Mouse (Mus musculus) kidney, adult 18-20 months (tissue): ENCODE measurements around the gene Vav1.

ENCODE experiments used
- DNase-seq: peaks from one replicate; pipeline ENCODE4 v3.0.0; 2021

Gene Vav1

DNA sequence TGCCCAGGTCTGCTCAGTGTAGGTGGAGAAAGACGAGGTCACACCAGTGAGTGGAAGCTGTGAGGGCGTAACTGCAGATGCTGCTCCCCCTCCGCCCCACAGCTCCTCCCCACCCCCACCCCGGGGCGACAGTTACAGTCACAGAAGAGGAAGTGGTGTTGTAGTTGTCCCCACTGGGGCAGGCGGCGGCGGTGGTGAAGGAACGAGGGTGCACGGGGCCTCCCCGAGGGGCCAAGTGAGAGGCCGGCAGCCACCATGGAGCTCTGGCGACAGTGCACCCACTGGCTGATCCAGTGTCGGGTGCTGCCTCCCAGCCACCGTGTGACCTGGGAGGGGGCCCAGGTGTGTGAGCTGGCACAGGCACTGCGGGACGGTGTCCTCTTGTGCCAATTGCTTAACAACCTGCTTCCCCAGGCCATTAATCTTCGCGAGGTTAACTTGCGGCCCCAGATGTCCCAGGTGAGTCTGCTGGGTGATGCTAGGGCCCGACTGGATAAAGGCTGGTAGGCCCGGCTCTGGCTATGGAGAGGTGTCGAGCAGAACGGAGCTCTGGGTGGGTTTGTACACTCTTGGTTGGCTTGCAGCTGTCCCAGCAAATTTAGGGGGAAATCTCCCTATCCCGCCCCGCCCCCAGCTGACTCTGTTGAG, at the start of gene Vav1:
Gene Vav1 (plus strand): TSS at position 158 of the 648 bp plus-strand sequence.
- DNase-seq, result no peak

DNA sequence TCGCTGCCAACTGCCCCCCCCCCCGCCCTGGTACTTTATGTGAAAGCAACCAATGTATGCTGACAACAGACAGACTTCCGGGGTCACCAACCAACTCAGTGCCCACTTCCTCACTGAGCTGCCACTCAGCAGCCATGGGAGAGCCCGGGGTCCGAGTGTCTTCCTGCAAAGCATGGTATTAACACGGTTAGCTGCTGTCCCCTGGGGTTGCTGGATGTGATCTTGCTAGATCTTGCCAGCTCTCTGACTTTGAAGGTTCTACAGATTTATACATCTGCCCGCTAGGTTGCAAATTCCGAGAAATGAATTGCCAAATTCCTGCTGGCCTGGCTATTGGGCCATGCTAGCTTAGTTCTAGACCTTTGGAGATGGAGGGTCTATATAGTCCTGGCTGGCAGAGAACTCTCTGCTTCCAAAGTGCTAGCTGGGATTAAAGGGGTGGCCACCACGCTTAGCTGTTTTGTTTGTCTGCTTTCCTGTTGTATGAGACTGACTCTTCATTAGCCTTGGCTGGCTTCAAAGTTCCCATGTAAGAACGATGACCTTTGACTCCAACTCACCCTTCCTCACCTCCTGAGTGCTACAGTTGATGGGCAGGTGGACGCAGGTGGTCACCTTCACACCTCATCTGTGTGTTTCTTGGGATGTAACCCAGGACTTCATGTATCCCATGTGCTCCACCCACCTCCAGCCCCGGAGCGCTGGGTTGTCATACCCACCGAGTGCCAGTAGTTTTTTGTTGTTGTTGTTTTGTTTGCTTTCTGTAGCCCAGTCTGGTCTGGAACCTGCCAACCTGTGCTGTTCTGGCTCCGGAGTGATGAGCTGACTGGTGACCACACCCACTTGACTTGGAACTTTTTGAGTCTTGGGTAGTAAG, 48.8 kb upstream of the Vav1 start:
- no peak for DNase-seq

DNA sequence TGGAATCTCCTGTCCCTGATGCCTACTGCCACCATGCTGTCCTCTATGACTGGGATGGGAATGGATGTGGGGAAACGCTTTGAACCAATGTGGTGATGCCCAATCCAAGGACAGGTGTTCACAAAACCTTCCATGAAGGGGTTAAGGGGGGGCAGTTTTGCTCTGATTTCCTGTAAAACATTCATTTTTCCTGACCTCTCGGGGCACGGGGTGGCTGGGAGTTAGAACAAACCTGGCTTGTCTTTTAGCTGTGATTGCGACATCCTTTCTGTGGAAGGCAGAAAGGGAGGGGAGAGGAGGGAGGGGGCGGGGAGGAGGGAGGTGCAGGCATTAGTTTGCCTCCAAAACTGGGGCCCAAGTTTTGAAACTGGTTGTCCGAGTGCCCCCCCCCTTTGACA, 48.2 kb upstream of the Vav1 start:
- DNase-seq, result peak; percentile 55

DNA sequence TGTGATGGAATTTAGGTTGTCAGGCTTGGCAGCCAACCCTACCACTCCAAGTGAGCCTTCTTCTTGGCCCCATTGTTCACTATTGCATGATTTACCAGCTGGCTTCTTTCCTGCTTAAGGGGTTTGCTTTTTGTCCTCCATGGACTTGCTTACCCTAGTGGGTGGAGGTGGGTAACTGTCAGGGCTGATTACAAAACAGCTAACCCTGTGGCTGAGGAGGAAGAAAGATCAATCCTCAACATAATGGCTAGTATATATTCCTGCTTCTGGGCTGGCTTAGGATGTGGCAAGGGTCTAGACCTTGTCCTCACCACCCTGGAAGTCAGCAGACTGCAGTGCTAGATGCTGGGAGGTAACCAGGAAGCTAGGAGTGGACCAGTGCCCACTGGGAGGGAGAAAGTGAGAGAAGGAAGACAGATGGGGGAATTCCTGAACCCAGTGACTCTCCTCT, 47.6 kb upstream of the Vav1 start:
- no peak for DNase-seq

DNA sequence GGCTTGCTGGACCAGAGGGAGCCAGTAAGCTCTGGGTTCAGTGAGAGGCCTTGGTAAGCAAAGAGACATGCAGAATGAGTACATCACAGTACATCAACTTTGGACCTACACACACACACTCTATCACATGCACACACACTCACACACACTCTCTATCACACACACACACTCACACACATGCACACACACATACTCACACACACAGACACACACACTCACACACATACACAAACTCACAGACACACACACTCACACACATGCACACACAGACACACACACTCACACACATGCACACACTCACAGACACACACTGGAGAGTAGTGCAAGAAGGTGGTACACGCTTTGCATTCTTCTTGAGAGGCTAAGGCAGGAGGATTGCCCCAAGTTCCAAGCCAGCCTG, 46.7 kb upstream of the Vav1 start:
- no peak for DNase-seq

DNA sequence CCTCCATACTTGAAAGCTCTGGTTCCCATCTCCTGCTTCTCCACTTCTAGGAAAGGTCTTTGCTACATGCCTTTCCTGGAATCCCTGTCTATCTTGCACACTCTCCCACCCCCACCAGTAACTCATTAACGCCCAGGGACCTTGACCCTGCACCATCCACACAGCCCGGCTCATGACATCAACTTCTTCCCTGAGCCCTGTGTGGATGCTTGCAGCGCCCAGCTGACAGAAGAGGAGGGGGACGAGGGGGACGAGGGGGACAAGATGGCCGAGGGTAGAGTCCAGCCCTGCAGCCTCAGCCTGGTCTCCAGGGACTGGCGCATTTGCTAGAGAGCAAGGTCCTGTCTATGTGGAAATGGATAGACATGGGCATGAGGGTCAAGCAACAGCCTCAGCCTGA, 45.9 kb upstream of the Vav1 start:
- peak; percentile 81 for DNase-seq

DNA sequence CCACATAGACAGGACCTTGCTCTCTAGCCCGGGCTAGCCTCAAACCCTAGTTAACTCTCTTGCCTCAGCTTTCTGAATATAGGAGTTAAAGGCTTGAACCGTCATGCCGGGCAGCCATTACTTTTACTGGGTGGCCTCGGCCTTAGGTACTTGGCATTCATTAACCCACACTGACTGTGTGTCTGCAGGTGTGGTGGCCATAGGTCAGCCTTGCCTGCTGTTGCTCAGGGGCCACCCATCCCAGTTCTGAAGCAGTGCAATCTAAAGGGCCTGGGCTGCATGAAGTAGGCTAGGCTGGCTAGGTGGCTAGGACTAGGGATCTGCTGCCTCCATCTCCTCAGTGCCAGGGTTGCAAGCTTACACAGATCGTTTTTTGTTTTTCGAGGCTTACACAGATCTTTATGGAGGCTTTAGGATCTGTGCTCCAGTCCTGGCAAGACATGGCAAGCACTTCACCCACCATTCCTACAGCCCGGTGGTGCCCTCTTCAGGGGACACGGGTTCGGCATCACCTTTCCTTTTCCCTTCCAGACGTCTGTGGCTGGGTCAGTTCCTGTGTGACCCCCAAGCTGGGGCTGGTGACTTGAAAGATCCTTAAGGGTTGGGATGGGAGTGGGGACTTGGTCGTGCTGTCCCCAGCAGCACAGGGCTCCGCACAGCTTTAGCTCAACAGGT, 44.5 kb upstream of the Vav1 start:
- DNase-seq, result peak; percentile 63

DNA sequence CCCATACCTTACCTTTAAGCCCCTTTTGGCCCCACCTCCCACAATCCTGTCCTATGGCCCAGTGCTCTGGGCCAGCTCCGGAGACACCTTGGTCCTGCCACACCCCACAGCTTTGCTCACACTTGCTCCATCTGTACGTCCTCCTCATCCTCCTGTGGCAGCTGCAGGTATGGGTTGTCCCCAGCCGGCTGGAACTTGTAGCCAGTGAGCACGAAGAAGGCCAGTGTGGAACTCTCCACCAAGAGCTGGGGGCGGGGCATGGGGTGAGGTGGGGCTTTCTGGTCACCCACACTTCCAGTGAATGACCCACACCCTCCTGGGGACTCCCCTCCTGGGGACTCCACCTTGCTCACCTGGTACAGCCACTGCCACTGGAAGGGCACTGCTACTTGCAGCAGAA, 43.1 kb upstream of the Vav1 start:
- DNase-seq, result no peak

DNA sequence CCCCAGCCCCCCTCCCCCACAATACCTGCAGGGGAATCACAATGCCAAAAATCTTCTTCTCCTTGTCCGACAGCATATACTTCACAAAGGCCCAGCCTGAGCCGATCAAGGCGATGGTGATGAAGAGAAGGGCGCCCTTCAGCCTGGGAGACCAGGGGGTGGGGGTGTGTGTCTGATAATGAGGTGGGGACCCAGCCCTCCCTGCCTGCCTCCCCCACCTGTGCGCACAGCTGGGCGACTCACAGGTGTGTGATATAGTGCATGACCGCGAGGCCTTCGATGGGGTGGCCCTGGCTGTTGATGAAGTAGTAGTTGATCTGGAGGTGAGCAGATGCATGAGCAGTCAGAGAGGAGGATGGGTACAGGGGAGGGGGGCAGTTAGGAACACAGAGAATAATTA, 41.7 kb upstream of the Vav1 start:
- DNase-seq, result no peak

DNA sequence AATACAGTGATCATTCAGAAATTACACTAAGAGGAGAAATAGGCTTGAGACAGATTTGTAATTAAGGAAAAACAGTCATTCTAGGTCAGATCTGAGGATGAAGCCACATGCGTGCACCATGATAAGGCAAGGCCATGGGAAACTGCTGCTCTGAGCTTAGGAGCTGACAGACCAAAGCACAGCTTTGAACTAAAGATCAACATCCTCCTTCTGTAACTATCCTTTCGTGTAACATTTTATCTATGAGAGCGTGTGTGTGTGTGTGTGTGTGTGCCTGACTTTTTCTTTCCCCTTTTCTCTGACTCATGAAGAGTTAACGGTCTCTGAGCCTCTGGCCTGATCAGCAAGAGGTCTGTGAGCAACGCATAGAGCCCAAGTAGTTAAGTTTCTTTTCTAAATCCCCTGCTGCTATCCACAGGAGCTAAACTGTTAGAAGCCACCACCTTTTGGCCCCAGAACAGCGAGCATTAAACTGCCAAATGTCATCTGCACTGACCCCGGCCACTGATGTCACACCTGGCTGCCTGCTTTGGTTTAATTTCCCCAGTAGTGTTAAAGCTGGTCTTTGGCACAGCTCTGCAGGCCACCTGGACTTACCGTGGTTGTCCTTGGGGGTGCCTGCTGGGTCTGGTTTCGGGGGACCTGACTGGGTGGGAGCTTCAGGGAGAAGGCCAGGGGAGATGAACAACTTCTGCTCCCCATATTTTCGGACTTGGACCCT, 35.1 kb upstream of the Vav1 start:
- DNase-seq, result no peak

DNA sequence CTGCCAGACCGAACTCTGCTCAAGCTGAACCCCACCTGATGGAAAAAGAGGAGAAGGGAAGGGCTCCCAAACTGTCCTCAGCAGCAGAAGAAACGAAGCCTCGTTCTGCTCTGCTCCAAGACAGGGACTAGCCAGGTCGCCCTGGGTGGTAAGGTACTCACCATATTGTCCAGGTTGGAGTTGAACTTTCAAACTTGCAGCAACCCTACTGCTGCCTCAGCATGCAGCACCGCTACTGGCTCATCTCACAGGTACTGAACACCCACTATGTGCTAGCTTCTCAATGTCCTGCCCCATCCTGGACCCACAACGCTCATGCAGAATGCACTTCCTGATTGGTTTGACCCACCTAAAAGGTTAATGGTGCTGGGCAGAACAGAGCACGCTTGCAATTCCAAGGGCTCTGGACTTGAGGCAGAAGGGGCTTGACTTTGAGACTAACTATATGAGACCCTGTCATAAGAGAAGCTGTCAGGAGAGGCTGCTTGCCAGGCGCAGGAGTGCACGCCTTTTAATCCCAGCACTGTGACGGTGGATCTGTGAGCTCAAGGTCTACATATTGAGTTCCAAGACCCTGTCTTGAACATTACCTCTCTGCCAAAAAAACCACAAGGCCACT, 33.5 kb upstream of the Vav1 start:
- no peak for DNase-seq

DNA sequence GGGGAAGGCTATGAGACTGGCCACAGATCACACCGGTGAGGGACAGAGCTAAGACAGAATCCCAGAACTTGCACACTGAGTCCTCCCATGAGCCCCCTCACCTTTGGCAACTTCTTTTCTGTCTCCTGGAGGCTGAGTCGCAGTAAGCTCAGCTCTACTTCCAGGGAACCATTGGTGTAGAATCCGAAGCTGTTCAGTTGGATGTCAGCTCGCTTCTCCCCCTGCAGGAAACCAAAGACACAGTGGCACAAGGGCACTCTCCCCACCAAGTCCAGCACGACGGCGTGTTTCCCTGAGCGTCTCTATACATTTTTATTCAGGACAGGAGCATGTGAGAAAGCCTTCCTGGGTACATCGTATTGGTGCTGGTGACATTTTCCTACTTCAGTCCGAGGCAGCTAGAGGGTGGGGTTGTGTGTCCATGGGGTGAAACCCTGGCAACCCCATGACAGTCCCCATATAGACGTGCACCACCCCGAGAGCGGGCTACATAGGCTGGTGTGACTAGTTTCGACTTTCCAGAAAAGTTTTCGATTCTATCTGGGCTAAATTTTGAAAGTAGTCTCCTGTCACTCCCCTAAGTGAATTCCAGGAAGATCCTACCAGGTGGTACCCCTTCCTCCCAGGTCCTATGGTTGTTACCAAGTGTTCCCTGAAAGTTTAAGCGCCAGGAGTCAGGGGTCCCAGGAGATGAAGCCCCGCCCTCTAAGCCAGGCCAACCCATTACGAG, 32.1 kb upstream of the Vav1 start:
- DNase-seq, result no peak

DNA sequence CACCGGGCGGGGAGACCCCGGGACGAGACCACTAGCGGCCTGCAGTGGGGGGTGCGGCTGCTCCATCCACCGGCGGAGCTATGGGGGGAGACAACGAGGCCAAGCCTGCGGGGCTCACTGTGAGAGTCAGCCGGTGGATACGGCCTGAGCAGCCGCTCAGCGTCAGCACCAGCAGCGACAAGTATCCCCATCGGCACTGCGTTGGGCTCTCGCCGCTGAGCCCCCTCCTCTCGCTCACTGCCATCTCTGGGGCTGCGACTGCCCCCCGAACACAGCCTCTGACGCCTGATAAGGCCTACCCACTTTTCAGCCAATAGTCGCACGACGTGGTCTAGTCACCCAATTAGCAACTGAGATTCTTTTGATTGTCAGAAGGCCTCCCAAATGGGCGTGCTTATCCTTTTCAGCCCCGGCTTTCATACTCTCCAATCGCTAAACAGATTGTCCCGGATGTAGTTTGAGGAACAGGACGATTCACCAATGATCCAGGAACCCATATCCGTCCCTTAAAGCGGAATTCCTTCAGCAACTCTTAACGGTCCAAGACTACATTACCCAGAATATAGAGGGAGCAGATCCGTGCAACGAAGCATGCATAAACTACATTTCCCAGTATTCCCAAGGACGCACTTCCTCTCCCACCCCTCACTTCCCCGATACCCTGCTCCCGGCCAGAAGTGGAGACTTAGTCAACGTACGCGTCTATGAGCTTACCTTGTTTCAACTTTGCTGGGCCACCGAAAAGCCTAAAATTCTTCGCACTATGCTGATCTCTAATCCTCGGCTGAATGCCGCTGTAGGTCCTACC, 31.3 kb upstream of the Vav1 start:
- peak; percentile 91 for DNase-seq

DNA sequence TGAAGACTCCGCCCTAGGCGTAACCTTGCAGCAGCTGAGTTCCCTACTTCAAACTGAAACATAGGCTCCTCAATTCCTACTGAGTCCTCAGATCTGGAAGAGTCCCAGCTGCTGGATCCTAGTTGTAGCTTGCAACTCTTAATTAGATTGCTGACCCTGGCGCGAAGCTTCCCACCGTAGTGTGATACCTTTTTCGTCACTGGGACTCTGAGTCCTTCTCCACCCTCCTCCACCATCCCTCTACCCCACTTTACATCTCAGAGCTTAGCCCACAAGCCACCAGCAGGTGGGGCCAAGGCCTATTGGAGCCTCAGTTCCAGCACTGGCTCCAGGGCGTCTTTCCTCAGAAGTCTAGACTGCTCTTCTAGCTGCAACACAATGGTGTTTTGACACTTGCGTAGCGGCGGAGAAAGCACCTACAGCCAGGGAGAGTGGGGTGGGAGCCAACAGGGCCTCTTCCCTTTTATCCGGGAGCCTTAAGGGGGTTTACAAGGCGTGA, 30.6 kb upstream of the Vav1 start, which contains the start of gene Gpr108:
Gene Gpr108 (minus strand): TSS at position 246 of the 499 bp plus-strand sequence.
- peak; percentile 89 for DNase-seq

DNA sequence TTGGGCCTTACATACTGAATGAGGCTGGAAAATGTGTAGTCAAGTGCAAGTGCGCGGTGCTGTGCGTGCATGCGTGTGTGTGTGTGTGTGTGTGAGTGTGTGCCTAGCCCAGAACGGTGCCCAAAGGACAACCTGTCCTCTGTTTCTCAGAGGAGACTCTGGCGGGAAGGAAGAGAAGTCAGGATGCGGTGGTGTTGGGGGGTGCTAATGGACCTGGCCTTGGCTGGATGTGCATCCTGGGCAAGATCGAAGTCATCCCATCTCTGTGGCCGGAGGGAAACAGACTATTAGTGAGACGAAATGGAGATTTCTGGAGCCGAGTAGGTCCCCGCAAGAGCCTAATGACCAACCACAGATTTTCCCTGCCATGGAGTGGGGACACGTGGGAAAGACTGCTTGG, 30.1 kb upstream of the Vav1 start:
- no peak for DNase-seq

DNA sequence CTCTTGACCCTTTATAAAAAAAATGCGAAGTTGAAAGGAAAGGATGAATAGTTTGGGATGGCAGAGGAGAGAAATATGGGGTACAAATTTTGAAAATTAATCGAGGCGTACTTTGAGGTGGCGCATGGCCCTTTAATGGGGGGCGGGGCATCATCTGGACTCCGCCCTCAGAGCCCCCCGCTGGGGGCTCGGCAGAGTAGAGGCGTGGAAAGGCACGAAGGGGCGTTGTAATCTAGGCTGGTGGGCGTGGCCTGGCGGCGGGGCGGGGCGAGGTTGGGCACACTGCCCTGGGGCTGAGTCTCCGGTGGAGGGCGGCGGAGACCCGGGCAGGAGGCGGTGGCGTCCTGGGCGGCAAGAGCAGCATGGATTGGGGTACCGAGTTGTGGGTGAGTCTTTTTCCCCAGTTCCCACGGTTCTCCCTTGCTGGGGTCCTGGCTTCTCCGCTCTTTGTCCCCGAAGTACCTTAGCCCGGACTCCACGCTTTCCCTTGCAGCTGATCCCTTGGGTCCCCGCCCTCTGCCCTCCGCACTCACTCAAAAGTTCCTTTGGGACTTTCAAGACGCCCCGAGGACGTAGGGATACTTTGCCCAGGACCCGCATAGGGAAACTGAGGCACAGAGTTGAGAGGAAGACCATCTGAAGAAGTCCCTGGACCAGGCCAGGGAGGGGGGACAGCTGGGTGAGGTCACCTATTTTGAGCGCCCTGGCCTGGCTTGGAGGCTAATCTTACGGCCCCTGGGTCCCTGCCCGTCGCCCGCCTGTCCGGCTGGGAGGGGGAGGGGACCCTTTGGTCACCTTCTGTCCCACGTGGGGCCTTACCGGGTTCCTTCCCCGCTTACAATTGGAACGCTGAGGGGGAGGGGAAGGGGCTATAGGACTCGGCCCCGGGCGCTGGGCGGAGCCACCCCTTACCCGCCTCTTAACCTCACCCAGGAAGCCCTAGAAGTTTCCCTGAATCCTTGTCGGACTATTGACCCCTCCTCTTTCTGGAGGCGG, 29.4 kb upstream of the Vav1 start, which contains the start of gene Trip10:
Gene Trip10 (plus strand): TSS at position 270 of the 996 bp plus-strand sequence.
- DNase-seq, result peak; percentile 99

DNA sequence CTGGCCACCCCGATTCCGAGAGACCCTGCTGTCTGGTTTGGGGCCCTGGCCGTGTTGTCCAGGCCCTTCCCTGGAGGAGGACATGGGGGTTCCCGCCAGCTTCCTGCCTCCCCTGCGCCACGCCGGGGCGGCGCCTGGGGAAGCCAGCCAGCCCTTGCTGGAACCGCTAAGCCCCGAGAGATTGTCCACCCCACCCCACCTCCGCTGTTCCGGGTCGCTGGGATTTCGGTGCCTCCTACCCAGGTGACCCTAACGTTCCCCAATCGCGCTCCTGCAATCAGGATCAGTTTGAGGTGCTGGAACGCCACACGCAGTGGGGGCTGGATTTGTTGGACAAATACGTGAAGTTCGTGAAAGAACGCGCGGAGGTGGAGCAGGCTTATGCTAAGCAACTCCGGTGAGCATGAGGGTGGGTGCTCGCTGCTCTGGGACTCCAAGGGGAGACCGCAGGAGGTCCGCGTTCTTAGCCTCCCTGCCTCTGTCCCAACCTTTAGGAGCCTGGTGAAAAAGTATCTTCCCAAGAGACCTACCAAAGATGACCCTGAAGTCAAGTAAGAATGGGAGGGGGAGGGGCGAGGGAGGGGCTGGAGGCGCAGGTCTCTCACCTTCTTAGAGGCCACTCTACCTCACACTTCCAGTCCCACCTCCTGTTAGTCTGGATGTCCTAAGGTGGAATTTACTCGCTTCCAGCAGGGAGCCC, 28.3 kb upstream of the Vav1 start:
- DNase-seq, result peak; percentile 69

DNA sequence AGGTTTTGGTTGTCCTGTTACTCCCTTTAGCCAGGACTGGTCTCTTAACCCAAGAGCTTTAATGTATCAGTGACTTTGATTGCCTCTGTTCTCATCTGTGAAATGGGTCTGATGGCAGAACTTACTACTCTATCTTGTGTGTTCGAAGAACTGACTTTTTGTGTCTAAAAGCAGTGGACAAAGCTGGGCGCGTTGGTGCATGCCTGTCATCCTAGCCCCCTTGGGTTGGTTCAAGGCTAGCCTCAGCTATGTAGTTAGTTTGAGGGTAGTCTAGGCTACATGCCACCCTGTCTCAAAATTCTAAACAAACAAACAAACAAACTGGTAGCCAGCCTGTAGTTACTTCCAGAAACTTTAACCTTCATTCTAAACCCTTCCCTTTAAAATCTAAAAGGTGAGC, 27.5 kb upstream of the Vav1 start:
- no peak for DNase-seq

DNA sequence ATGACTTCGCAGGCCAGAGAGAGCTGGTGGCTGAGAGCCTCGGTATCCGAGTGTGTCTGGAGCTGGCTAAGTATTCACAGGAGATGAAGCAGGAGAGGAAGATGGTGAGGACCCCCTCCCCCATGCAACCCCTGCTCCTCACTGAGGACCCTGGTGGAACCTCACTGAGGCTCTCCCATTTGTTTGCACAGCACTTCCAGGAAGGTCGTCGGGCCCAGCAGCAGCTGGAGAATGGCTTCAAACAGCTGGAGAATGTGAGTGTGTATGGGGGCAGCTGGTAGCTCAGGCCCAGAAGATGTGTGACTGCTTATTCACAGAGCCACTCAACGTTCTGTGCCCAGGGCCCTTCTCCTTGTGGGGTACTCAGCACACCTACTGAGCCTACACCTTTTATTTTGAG, 25.6 kb upstream of the Vav1 start:
- no peak for DNase-seq
